Mouse (Mus musculus) hindbrain, embryonic 12.5 days (tissue): ENCODE results near the gene Krt88. TPM values are rescaled to one million over a fixed set of nuclear protein-coding genes. Genes with fewer than 3 reads are reported as not detected.

Source experiments
- ATAC-seq: fragments of 200-750 bp; cut with Nextera tagmentation; 2 replicates; pipeline ENCODE4 v1.8.0; 2017; ENCODE audit warnings: moderate TSS enrichment; ENCODE audit not compliant: low FRiP score
- H3K27ac ChIP-seq: fragments of 300-500 bp; sonication (generic); 2 replicates; pipeline ENCODE4 v1.5.1; 2016; ENCODE audit warnings: mild to moderate bottlenecking
- H3K27me3 ChIP-seq: fragments of 300-500 bp; sonication (generic); 2 replicates; pipeline ENCODE4 v1.6.1; 2016; ENCODE audit warnings: mild to moderate bottlenecking
- H3K36me3 ChIP-seq: fragments of 300-500 bp; sonication (generic); 2 replicates; pipeline ENCODE4 v1.6.1; 2016; ENCODE audit warnings: mild to moderate bottlenecking
- H3K4me1 ChIP-seq: fragments of 300-500 bp; sonication (generic); 2 replicates; pipeline ENCODE4 v1.6.1; 2016
- H3K4me2 ChIP-seq: fragments of 300-500 bp; sonication (generic); replicated peaks from 2 replicates; pipeline ENCODE4 v1.6.1; 2016; ENCODE audit warnings: mild to moderate bottlenecking
- H3K4me3 ChIP-seq: fragments of 300-500 bp; sonication (generic); 2 replicates; pipeline ENCODE4 v1.5.1; 2016; ENCODE audit warnings: mild to moderate bottlenecking
- H3K9ac ChIP-seq: fragments of 300-500 bp; sonication (generic); 2 replicates; pipeline ENCODE4 v1.6.1; 2016; ENCODE audit warnings: mild to moderate bottlenecking, moderate library complexity
- H3K9me3 ChIP-seq: fragments of 300-500 bp; sonication (generic); replicated peaks from 2 replicates; pipeline ENCODE4 v1.6.1; 2016; ENCODE audit warnings: mild to moderate bottlenecking
- WGBS: fragments of 180-500 bp; shearing (Covaris S2); methylation state at CpG from one replicate; pipeline ENCODE4 v1.1.7; 2016; 5-methylcytosine and 5-hydroxymethylcytosine counted together
- polyA plus RNA-seq: library from polyadenylated mRNA; unstranded; fragments of >200 nt; fragmentation: Nextera tagmentation; extraction: Ambion mirVana; gene quantifications from 2 replicates; pipeline ENCODE4 v1.2.1, GENCODE M21; 2016

The Krt88 gene
- polyA plus RNA-seq, result not detected in 2 replicates

DNA sequence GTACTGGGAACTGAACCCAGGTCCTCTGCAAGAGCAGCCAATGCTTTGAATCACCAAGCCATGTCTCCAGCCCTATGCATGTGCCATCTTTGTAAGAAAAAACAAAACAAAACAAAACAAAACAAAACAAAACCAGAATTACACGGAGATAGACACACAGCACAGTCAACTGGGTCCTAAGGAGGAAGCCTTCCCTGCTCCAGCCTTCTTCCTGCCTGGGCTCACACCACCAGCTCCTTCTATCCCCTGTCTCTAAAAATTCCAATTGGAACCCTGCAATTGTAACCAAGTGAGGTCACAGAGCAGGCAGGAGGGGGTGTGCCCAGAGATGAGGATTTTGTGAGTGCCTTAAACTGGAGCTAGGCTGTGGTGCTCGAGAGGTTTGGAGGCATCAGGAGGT, at the start of gene Krt88:
Gene Krt88 (plus strand): TSS at position 301 of the 400 bp plus-strand sequence.
- no peaks in the 10 kb centered on the region for H3K4me1 ChIP-seq
- no peaks in the 10 kb centered on the region for H3K27me3 ChIP-seq
- H3K36me3 ChIP-seq, result no peaks in the 10 kb centered on the region
- H3K4me3 ChIP-seq, result no peak within 1 kb of the TSS
- H3K4me2 ChIP-seq, result no peak within 1 kb of the TSS
- no peak within 1 kb of the TSS for H3K27ac ChIP-seq
- no peaks in the 10 kb centered on the region for H3K9me3 ChIP-seq
- WGBS, result 65% methylated on average over 2 of the region's 2 CpGs
- no peak for ATAC-seq
- H3K9ac ChIP-seq, result no peak within 1 kb of the TSS

DNA sequence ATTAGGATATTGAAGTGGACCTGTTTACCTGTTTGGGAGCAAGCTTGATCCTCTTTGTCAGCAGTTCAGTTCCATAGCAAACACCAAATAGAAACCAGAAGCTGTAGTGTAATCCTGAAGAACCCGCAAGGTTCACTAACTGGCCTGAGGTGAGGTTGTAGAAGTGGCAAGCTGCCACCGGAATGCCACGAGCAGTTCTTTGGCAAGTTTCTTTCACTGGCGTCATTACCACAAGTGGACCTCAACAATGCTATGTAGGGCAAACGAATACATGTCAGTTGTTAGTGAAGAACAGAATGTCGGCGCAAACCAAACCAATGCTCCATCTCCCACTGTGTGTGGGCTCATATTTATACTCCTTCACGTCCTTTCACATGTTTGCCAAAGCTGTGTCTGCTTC, 49.3 kb upstream of the Krt88 start:
- Histone ChIP-seq H3K9me3 (no peaks in the 10 kb centered on the region), H3K4me3 (no peak overlapping the region), H3K4me1 (no peaks in the 10 kb centered on the region), H3K4me2 (no peak overlapping the region), H3K36me3 (no peaks in the 10 kb centered on the region), H3K27ac (no peak overlapping the region), H3K27me3 (no peaks in the 10 kb centered on the region), H3K9ac (no peak overlapping the region)
- ATAC-seq, result no peak
- 85% methylated on average over 8 of the region's 8 CpGs for WGBS

DNA sequence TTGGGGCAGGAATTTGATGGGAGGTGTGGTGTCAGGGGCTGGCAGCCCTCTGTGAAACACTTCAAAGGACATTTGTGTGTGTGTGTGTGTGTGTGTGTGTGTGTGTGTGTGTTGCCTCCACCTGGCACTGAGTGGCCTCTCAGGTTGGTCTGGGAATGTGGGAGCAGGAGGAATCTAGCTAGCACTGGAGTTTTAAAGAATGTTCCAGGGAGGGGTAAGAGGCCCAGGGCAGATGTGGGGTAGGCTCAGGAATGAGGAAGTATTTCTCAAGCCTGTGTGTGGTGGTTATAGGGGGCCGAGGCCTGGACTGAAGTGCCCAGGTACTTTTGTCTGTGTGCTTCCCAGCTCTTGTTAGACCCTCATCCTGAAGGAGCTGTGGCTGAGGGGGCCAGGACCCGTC, 36.8 kb upstream of the Krt88 start, which contains the start of gene Krt7:
Gene Krt7 (plus strand): TSS at position 269 of the 400 bp plus-strand sequence.
- Histone ChIP-seq H3K27ac (no peak within 1 kb of the TSS), H3K36me3 (no peaks in the 10 kb centered on the region), H3K9ac (no peak within 1 kb of the TSS), H3K27me3 (peaks cover 34% of the 10 kb centered on the region), H3K9me3 (no peaks in the 10 kb centered on the region), H3K4me2 (no peak within 1 kb of the TSS), H3K4me3 (no peak within 1 kb of the TSS), H3K4me1 (peaks cover 6% of the 10 kb centered on the region; the same call in 1 of the 2 replicates)
- ATAC-seq, result no peak
- 49% methylated on average over 2 of the region's 2 CpGs for WGBS

DNA sequence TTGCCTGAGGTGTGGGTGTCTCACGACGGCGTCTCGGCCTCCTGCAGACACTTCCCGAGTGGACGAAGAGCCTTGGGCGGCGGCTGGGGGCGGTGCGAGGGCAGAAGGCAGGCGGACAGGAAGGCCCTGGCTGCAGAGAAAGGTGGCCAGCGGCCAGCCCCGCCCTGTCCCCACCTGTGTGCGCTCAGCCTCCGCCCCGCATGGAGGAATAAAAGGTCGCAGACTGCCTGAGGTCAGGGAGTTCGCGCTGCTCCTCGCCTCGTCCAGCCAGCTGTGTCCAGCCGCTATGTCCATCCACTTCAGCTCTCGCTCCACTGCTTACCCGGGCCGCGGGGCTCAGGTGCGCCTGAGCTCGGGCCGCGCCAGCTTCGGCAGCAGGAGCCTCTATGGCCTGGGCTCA, 35.4 kb upstream of the Krt88 start:
- H3K27me3 ChIP-seq, result peaks cover 34% of the 10 kb centered on the region
- 0 out of 2 replicates have a peak overlapping the region, but pooled peaks have one; percentile 1 for H3K4me2 ChIP-seq
- no peak overlapping the region for H3K4me3 ChIP-seq
- H3K9ac ChIP-seq, result 0 out of 2 replicates have a peak overlapping the region, but pooled peaks have one; percentile 2
- H3K36me3 ChIP-seq, result no peaks in the 10 kb centered on the region
- H3K27ac ChIP-seq, result no peak overlapping the region
- no peak for ATAC-seq
- H3K4me1 ChIP-seq, result peaks cover 6% of the 10 kb centered on the region; the same call in 1 of the 2 replicates
- WGBS, result 24% methylated on average over 30 of the region's 31 CpGs
- no peaks in the 10 kb centered on the region for H3K9me3 ChIP-seq

DNA sequence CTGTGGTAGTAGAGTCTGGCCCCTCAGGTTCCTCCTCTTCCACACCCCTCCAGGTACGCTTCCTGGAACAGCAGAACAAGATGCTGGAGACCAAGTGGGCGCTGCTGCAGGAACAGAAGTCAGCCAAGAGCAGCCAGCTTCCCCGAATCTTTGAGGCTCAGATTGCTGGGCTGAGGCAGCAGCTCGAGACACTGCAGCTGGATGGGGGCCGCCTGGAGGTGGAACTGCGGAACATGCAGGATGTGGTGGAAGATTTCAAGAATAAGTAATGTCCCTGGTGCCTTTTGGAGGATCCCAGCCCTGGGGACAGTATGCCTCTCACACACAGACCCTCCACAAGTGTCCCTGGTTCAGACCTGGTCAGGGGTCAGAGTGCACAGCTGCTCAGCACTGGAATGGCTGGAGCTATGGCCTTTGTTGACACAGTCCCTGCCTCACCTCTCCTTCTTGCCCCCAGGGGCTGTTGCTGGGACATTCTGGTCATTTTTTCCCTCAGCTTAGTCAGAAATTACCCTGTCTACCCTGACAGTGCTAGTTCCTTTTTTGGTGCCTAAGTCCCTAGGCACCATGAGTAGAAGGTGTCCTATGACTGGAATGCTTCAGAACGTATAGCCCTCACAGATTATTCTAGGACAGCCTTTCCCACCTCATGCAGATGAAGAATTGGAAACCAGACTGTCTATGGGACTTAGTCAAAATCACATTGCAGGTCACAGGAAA, 33.5 kb upstream of the Krt88 start:
- no peak overlapping the region for H3K27ac ChIP-seq
- peaks cover 6% of the 10 kb centered on the region; the same call in 1 of the 2 replicates for H3K4me1 ChIP-seq
- 45% methylated on average over 7 of the region's 7 CpGs for WGBS
- no peak overlapping the region for H3K4me2 ChIP-seq
- H3K36me3 ChIP-seq, result no peaks in the 10 kb centered on the region
- no peaks in the 10 kb centered on the region for H3K9me3 ChIP-seq
- peaks cover 34% of the 10 kb centered on the region for H3K27me3 ChIP-seq
- no peak for ATAC-seq
- no peak overlapping the region for H3K4me3 ChIP-seq
- no peak overlapping the region for H3K9ac ChIP-seq

DNA sequence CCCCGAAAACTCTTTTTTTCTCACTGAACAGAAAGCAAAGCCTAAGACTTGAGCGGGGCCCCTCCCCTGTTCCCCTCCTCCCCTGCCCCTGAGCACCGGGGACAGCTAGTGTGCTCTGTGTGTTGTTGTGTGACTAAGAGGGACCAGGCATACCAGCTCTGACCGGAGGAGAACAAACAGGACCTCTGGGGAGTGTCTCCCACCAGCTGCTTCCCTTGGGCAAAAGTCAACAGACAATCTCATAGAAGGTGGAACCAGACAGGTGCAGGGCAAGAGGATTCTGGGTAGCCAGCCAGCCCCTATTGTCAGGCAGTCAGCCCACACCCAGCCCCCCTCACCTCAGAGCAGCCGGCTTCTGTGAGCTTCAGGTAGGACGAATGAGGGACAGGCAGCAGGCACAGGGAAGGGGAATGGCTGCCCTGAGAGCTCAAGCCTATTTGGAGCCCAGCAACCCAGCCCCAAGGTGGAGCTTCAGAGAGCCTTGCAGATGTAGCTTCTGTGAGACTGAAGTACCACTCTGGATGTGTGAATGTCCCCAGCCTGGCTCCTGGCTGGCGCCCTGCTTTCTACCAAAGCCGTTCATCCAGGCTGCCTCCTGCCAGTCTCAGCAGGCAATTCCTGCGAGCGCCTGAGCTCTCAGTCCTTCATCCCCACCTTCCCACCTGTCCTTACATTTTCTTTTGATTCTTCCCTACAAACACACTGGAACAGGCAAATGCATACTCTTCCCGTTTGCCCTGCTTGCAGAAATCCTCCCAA, 32.6 kb upstream of the Krt88 start:
- Histone ChIP-seq H3K9ac (no peak overlapping the region), H3K36me3 (no peaks in the 10 kb centered on the region), H3K4me2 (no peak overlapping the region), H3K27me3 (peaks cover 34% of the 10 kb centered on the region), H3K9me3 (no peaks in the 10 kb centered on the region), H3K4me1 (peaks cover 6% of the 10 kb centered on the region; the same call in 1 of the 2 replicates), H3K4me3 (no peak overlapping the region), H3K27ac (no peak overlapping the region)
- WGBS, result 41% methylated on average over 11 of the region's 11 CpGs
- ATAC-seq, result no peak

DNA sequence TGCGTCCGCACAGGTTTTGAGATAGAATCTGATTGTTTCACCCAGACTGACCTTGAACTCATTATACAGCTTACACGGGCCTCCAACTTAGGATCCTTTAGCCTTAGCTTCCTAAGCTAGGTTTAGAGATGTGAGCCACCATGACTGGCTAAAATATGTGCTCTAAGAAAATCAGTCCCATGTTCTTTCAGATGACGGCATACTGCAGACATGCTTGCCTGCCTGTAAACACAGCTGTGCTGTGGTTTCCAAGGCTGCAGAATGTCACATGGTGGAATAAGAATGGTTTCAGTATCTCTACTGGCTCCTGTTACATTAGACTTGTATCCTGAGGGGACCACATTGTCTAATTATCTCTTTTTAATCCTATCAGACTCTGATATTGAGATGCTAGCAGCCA, 28.6 kb upstream of the Krt88 start:
- Histone ChIP-seq H3K9ac (no peak overlapping the region), H3K9me3 (no peaks in the 10 kb centered on the region), H3K4me1 (no peaks in the 10 kb centered on the region), H3K27ac (no peak overlapping the region), H3K27me3 (peaks cover 4% of the 10 kb centered on the region), H3K4me3 (no peak overlapping the region), H3K36me3 (no peaks in the 10 kb centered on the region), H3K4me2 (no peak overlapping the region)
- WGBS, result 90% methylated on average over 4 of the region's 4 CpGs
- no peak for ATAC-seq

DNA sequence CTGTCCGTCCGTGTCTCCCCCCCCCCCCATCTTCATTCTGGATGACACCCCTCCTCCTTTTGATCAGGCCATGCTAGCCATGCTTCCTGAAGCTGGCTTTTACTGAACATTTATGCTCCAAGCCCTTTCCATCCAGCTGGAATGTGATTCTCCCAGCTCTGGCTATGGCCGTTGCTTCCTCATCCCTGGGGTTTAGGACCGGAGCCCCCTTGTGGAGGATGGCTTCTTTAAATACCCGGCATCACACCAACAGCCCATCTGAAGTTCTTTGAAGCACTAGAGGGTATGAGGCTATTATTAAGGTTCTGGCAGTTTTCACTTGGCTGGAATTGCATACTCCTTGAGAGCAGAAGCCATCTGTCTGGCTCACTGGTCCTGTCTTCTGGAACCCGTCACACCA, 26.6 kb upstream of the Krt88 start:
- no peaks in the 10 kb centered on the region for H3K36me3 ChIP-seq
- no peak overlapping the region for H3K4me3 ChIP-seq
- H3K4me2 ChIP-seq, result no peak overlapping the region
- H3K4me1 ChIP-seq, result peaks cover 4% of the 10 kb centered on the region; the same call in 1 of the 2 replicates
- no peak overlapping the region for H3K9ac ChIP-seq
- no peak overlapping the region for H3K27ac ChIP-seq
- 62% methylated on average over 6 of the region's 6 CpGs for WGBS
- ATAC-seq, result no peak
- no peaks in the 10 kb centered on the region for H3K9me3 ChIP-seq
- no peaks in the 10 kb centered on the region for H3K27me3 ChIP-seq

DNA sequence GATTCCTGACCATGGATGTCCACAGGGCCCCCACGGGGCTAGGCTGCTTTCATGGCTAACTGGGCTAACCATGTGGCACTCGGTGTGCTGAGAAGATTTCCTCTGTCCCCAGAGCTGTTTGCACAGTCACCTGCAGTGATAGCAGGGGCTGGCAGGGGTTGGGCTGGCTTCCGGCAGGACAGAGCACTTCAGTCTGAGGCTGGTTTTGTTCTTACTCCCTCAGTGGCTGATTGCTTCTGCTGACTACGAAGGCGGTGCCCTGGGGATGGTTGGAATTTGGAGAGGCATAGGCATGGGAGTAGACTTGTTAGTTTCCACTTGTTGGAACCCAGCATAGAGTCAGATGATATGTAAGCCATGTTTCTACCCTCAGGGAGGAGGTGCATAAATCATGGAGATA, 22.6 kb upstream of the Krt88 start:
- no peaks in the 10 kb centered on the region for H3K27me3 ChIP-seq
- no peaks in the 10 kb centered on the region for H3K9me3 ChIP-seq
- H3K4me2 ChIP-seq, result no peak overlapping the region
- peaks cover 4% of the 10 kb centered on the region; the same call in 1 of the 2 replicates for H3K4me1 ChIP-seq
- H3K27ac ChIP-seq, result no peak overlapping the region
- ATAC-seq, result no peak
- no peak overlapping the region for H3K4me3 ChIP-seq
- WGBS, result 24% methylated on average over 5 of the region's 5 CpGs
- H3K36me3 ChIP-seq, result no peaks in the 10 kb centered on the region
- no peak overlapping the region for H3K9ac ChIP-seq

DNA sequence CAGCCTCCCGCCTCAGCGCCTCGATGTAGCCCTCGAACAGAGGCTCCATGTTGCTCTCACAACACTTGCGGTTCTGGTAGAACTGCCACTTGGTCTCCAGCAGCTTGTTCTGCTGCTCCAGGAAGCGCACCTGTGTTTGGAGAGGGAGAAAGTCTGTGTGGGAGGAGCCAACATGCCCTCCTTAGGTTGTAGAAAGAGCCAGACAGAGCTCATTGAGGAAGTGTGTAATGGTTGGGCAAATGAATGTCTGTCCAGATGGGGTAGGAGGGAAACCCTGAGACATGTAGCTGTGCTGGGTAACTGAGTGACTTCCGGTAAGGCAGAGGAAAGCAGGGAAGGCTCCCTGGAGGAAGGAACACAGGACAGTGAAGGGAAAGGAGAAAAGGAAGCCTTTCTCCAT, 10.9 kb upstream of the Krt88 start:
- WGBS, result 89% methylated on average over 7 of the region's 7 CpGs

DNA sequence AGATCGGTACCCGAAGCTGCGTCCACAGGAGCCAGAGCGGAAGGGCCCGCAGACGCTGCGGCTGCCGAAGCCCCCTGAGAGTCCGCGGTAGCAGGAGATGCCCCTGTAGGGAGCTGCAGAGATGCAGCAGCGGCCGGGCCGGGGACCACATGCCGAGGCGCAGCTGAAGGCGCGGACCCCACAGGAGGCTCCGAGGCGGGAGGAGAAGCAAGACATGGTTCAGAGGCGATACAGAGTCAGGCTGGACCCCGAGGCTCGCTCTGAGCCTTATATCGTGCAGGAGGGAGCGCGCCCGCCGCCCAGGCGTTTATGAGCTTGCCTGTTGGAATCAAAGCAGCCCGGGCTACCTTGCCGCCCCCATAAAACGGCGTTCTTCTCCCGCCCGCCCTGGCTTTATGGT, 9.0 kb upstream of the Krt88 start, which contains the start of gene Krt87:
Gene Krt87 (minus strand): TSS at position 250 of the 400 bp plus-strand sequence.
- Histone ChIP-seq H3K36me3 (no peaks in the 10 kb centered on the region), H3K4me2 (peak within 1 kb of the TSS; percentile 56), H3K9me3 (no peaks in the 10 kb centered on the region), H3K4me1 (peaks cover 6% of the 10 kb centered on the region), H3K9ac (peak within 1 kb of the TSS; percentile 35), H3K27me3 (peaks cover 42% of the 10 kb centered on the region), H3K27ac (no peak within 1 kb of the TSS), H3K4me3 (peak within 1 kb of the TSS; percentile 31)
- 0 out of 2 replicates have a peak, but pooled peaks have one; percentile 29 for ATAC-seq
- WGBS, result 3% methylated on average over 32 of the region's 34 CpGs

More for the DNA sequence above, 10.9 kb upstream of the Krt88 start:
- H3K27me3 ChIP-seq, result peaks cover 42% of the 10 kb centered on the region
- H3K36me3 ChIP-seq, result no peaks in the 10 kb centered on the region
- H3K9ac ChIP-seq, result no peak overlapping the region
- no peak overlapping the region for H3K27ac ChIP-seq
- H3K4me1 ChIP-seq, result peaks cover 6% of the 10 kb centered on the region
- no peak for ATAC-seq
- H3K4me2 ChIP-seq, result no peak overlapping the region
- no peaks in the 10 kb centered on the region for H3K9me3 ChIP-seq
- H3K4me3 ChIP-seq, result no peak overlapping the region

DNA sequence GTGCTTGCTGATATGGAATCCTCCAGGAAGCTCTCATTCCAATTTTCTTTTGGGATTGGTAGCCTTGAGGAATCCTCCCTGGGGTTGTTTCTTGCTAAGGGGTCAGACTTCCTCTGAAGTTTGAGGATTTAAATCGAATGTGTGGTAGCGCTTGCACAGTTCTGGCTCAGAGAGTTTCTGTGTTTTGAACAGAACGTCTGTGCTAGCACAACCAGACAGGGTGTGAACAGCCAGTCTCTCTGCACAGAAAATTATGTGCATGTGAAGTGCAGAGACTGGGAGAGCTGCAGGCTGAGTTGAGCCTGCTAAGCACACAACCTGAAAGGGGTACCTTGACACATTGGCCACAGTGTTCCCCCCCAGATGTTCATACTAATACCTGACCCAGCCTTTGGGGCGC, 6.7 kb upstream of the Krt88 start:
- H3K36me3 ChIP-seq, result no peaks in the 10 kb centered on the region
- no peak overlapping the region for H3K4me3 ChIP-seq
- ATAC-seq, result no peak
- H3K4me2 ChIP-seq, result no peak overlapping the region
- H3K27ac ChIP-seq, result no peak overlapping the region
- peaks cover 6% of the 10 kb centered on the region for H3K4me1 ChIP-seq
- H3K9ac ChIP-seq, result no peak overlapping the region
- WGBS, result 86% methylated on average over 4 of the region's 4 CpGs
- peaks cover 38% of the 10 kb centered on the region for H3K27me3 ChIP-seq
- H3K9me3 ChIP-seq, result no peaks in the 10 kb centered on the region
